Mouse (Mus musculus) embryonic stem cell, embryonic (primary cell): ENCODE measurements around the gene Slit3.

Source experiments
- CTCF ChIA-PET, 4 experiments: fragments of 300-600 bp in 2 of 4; fragments of 350-600 bp in 2 of 4; sonication (Branson Sonifier 250); formaldehyde crosslinking; loops; one replicate each; lab custom pipeline; 2022; ENCODE audit warnings: inconsistent platforms in 2 of 4; lab: Charles Lee
- POLR2A ChIA-PET, 4 experiments: fragments of 300-600 bp in 2 of 4; fragments of 350-600 bp in 2 of 4; sonication (Branson Sonifier 250); formaldehyde crosslinking; loops; one replicate each; lab custom pipeline; 2022; ENCODE audit warnings: antibody characterized with exemption in 4 of 4, inconsistent platforms in 1 of 4; lab: Charles Lee

Slit3 gene

DNA sequence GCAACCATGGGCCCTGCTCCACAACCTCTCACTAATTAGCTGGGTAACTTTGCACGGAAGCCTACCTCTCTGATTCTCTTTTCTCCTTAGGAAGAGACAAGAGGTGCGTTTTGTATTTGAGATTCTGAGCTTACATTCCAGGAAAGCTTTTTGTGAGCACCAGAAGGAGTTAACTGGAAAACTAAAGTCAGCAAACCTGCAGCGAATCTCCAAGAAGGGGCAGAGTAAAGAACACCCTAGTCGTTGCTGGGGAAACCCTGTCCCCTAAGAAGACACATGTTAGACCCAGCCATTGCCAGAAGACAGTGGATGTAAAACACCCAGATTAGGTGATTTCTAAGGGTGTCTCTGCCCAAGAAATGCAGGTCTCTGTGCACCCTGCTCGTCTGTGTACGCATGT, 2.3 kb upstream of the Slit3 start:
- POLR2A ChIA-PET, result interaction anchor here in 2 of 4 experiments (1.4 to 1.5 kb wide), 2 partner anchors 249 to 289 kb away, joined by 3 to 4 read pairs; no protein-coding TSS in a partner anchor

DNA sequence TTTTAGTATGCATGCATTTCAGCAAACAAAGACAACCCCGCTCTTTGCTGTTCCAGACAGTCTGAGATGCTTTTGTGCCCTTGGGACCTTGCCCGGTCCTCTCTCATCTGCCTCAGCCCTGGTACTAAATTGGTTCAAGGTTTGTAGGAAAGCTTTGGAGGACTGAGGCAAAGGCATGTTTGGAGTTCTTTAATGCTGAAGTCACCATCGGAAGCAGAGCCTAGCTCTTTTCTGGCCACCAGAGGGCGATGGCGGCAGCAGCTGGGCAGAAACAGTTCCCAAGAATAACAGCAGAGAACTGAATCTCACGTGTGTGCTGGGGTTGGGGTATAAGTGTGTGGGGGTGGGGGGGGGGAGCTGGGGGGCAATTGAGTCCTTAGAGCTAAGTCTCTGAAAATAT, 1.7 kb upstream of the Slit3 start:
- POLR2A ChIA-PET, result interaction anchor here in 2 of 4 experiments (0.6 to 1.5 kb wide), 5 partner anchors 9 to 493 kb away, joined by 3 to 5 read pairs (median 3); no protein-coding TSS in a partner anchor

More for the DNA sequence above, 2.3 kb upstream of the Slit3 start:
- CTCF ChIA-PET, result interaction anchor here (0.6 to 2.5 kb wide), 28 partner anchors 8 to 1414 kb away, joined by 3 to 15 read pairs (median 4); no protein-coding TSS in a partner anchor

DNA sequence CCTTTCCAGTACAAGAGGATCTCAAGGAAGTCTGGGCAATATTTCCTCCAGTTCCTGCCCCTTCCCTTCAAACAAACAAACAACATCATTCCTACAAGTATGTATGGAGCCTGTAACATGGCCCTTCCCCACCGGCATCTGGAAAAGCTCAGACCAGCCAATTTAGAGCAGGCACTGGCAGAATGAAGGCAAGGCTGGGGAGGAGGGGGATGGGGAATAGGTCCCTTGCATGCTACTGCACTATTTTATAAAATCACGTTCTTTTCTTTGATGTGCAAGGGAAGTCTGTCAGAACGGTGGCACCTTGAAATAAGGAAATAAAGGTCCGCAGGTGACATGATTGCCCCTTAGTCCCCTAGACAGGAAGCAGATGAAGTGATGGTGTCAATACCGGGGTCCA, 948 bp upstream of the Slit3 start:
- ChIA-PET POLR2A (interaction anchor here in 2 of 4 experiments (0.6 to 1.7 kb wide), 9 partner anchors 9 to 492 kb away, joined by 3 to 10 read pairs (median 3); no protein-coding TSS in a partner anchor), CTCF (interaction anchor here (0.5 to 2.5 kb wide), 26 partner anchors 9 to 1412 kb away, joined by 3 to 15 read pairs (median 3); no protein-coding TSS in a partner anchor)

More for the DNA sequence above, 1.7 kb upstream of the Slit3 start:
- CTCF ChIA-PET, result interaction anchor here (0.6 to 2.5 kb wide), 43 partner anchors 9 to 1413 kb away, joined by 3 to 16 read pairs (median 4); no protein-coding TSS in a partner anchor

DNA sequence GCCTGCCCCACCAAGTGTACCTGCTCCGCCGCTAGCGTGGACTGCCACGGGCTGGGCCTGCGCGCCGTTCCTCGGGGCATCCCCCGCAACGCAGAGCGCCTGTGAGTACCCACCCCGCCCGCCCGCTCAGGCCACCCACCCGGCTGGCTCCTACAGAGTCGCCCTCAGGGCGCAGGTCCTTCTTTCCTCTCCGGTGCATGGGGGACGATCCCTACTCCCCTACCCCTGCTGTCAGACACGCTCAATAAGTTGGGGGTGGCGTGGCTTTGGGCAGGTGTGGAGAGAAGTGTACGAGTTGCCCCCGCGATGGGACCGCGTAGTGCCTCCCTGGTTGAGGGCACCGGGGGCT, 561 bp downstream of the Slit3 start:
- ChIA-PET CTCF (interaction anchor here in 2 of 4 experiments (0.6 to 1.3 kb wide), 4 partner anchors 21 to 1194 kb away, joined by 3 to 6 read pairs (median 6); no protein-coding TSS in a partner anchor), POLR2A (interaction anchor here in 3 of 4 experiments (0.7 to 1.7 kb wide), 10 partner anchors 12 to 320 kb away, joined by 3 to 10 read pairs (median 5); no protein-coding TSS in a partner anchor)

DNA sequence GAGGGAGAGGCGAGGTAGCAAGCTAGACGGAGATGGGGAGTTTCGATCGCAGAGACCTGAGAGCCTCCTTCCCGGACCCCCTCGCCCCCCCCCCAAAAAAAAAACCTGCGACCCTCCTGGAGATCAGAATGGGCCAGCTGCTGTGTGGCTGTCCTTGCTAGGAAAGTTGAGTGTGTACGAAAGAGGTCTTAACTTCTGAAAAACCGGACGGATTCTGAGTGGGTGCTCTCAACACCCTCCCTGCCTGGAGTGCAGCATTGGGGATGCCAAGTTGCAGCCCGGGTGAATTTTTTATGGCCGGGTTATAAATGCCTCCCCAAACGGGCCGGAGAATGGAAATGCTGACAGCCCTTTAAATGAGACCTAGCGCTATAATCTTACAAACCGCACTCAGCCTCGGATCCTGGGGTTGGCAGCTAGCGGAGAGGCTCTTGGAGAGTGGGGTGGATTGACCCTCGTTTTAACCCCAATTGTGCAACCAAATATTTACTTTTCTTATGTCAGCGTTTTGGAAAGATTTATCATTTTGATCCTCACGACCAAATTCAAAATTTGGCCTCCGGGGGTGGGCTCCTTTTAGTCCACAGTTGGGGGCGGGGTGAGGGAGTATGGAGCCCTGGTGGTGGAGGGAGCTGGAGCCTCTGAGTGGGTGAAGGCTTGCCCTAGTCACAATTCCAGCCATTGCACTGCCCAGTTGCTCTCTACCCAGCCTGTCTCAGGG, 1.2 kb downstream of the Slit3 start:
- ChIA-PET POLR2A (interaction anchor here in 2 of 4 experiments (0.6 to 1.0 kb wide), 4 partner anchors 26 to 286 kb away, joined by 3 to 7 read pairs (median 4); no protein-coding TSS in a partner anchor), CTCF (interaction anchor here in 2 of 4 experiments (0.6 to 0.7 kb wide), 3 partner anchors 313 to 1195 kb away, joined by 3 to 6 read pairs (median 5); no protein-coding TSS in a partner anchor)

DNA sequence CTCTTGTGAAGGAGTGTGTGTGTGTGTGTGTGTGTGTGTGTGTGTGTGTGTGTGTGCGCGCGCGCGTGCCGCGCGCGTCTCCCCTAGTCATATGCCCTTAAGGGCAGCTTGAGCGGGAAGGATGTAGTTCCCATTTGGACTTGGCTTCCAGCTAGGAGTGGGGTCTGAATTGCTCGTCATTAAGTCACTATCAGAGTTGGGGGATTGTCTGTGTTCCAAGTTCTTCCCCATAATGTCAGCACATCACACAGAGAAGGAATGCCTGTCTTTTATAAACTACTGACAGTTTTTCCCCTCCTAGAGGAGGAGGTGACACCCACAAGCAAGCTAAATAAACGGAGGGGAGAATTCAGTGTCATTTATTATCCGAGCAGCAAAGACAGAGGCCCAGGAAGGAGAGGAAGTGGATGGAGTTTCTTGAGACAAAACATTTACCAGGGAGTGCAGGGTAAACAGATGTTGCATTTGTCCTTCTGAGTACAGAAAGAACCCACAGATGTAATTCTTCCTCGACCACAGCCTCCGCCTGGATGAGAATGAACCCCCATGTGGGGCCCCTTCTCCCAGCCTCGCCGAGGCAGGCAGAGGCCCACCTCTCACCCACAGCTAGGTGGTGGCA, 3.6 kb downstream of the Slit3 start:
- POLR2A ChIA-PET, result interaction anchor here in 2 of 4 experiments (0.7 to 1.6 kb wide), 3 partner anchors 8 to 236 kb away, joined by 3 to 6 read pairs (median 3); no protein-coding TSS in a partner anchor
- CTCF ChIA-PET, result interaction anchor here (0.5 to 1.0 kb wide), 7 partner anchors 55 to 1561 kb away, joined by 3 to 5 read pairs (median 3); no protein-coding TSS in a partner anchor

DNA sequence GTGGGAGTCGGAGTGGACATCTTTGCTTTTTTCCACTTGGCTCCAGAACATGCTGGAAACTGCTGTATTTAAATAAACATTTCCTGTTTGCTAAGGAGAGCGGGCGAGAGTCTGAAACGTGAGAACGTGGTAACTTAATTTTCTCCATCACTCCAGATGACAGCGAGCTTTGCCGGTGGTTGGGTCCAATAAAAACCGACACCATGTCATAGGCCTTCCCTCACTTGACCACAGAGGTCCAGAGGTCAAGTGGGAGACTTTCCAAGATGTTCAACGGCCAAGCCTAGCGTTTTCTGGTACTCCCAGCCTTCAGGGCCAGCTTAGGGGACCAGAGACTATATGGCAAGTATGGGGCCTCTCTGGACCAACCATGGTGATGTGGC, 4.1 kb downstream of the Slit3 start:
- ChIA-PET CTCF (interaction anchor here in 2 of 4 experiments (0.5 to 0.6 kb wide), 2 partner anchors 871 to 1561 kb away, joined by 3 to 5 read pairs; no protein-coding TSS in a partner anchor), POLR2A (interaction anchor here in 1 of 4 experiments (1.0 to 1.6 kb wide), 2 partner anchors 8 to 26 kb away, joined by 3 to 6 read pairs; no protein-coding TSS in a partner anchor)

DNA sequence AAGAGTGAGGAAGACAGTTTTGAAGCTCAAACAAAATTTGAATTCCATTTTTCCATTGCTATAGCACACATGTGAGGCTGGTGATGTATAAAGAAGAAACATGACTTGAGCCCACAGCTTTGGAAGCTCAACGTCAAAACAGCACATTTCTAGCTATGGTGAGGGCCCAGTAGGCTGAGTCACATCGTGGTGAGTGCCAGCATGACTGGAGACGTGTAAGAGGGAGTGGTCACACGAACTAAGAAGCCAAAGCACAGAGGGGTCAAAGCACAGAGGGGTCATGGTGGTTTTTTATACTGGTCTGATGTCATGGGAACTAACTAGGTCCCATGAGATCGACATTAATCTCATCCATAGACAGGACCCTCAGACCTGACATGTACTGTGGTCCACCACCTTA, 10.7 kb downstream of the Slit3 start:
- CTCF ChIA-PET, result no interaction called here
- POLR2A ChIA-PET, result interaction anchor here in 2 of 4 experiments (0.5 to 1.7 kb wide), 3 partner anchors 10 to 270 kb away, joined by 3 to 4 read pairs (median 3); no protein-coding TSS in a partner anchor

DNA sequence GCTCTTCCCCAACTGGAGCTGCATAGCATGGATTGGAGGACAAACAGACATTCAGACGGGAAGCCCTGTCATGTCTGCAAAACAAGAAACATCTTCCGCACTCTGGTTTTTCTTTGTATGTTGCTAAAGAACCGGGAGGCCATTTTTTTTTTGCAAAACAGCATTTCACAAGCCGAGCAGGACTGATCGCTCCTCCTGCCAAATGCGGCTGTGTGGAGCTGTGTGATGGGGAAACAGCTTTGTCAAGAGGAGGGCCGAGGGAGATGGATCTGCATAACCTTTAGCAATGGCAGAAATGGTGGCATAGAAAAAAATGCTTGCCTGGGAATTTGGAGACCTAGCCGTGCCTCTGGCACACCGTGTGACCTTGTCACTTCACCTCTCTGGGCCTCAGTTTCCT, 15.6 kb downstream of the Slit3 start:
- ChIA-PET POLR2A (interaction anchor here in 1 of 4 experiments (2.2 kb wide), 1 partner anchor 15 kb away, joined by 4 read pairs; no protein-coding TSS in a partner anchor), CTCF (interaction anchor here in 1 of 4 experiments (0.9 to 1.7 kb wide), 2 partner anchors 17 to 18 kb away, joined by 3 to 5 read pairs; no protein-coding TSS in a partner anchor)

DNA sequence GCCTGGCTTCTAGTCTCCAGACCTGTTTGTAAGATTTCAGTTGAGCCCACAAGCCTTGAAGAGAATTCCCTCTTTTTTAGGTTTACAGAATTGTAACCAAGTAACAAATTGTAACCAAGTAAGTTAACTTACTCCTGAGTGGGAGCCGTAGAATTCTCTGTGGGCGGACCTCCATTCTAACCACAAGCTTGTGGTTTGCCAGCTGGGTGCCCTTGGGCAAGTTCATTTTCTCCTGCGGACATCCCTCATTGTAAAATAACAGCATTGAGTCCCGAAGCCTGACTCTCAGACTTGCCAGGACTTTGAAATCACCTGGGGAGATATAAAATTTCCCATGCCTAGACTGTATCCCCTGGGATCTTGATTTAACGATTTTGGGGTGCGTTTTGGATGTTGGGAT, 19.1 kb downstream of the Slit3 start:
- POLR2A ChIA-PET, result no interaction called here
- CTCF ChIA-PET, result interaction anchor here in 1 of 4 experiments (1.3 kb wide), 1 partner anchor 19 kb away, joined by 3 read pairs; no protein-coding TSS in a partner anchor

DNA sequence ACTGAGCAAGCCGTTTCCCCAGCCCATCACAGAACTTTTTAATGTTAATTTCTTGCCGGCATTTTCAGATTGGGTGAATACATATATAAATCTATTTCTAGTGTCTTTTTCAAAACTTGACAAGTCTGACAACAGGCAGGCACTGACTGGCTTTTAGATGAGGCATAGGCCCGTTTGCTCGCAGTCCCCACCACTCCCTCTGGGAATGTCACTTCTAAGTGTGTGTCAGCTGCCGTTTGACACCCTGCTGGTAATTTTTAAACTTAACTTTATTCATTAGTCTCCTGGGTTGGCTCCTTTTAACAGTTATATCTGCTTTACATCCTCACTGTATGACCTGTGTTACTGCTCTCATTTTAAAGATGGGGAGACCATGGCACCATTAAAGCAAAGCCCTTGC, 21.2 kb downstream of the Slit3 start:
- ChIA-PET POLR2A (no interaction called here), CTCF (interaction anchor here in 1 of 4 experiments (1.0 kb wide), 1 partner anchor 21 kb away, joined by 3 read pairs; the partner anchor contains the start of gene Slit3)

DNA sequence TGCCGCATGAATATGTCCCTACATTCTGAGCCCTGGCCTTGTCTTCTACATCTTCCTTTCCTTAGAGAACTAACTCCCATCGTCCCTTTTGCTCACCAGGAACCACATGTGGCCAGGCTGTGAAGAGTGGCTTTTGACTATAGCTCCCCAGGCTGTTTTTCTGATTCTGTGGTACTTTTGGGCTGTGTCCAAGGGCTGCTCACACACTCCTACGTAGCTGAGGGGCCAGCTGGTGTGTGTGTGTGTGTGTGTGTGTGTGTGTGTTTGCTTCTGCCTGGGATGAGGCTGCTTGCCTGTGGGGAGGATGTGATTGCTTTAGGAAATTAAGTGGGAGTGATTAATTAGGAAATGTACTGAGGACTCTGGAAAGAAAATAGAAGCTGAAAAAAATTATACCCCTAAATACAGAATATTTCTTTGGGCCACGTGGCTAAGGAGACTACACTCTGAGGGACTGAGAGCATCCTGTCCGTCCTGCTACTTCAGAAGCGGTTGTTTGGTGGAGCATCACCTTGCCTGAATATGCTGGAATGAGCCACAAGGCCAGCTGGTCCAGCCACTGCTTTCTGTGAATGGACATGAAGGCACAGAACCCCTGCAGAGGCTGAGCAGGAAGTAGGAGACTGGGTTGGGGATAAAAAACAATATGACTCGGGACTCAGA, 21.8 kb downstream of the Slit3 start:
- CTCF ChIA-PET, result interaction anchor here in 2 of 4 experiments (0.6 to 1.0 kb wide), 3 partner anchors 22 to 552 kb away, joined by 3 read pairs; partner anchors contain the start of gene Slit3 (in 1 of the 2)
- POLR2A ChIA-PET, result no interaction called here

DNA sequence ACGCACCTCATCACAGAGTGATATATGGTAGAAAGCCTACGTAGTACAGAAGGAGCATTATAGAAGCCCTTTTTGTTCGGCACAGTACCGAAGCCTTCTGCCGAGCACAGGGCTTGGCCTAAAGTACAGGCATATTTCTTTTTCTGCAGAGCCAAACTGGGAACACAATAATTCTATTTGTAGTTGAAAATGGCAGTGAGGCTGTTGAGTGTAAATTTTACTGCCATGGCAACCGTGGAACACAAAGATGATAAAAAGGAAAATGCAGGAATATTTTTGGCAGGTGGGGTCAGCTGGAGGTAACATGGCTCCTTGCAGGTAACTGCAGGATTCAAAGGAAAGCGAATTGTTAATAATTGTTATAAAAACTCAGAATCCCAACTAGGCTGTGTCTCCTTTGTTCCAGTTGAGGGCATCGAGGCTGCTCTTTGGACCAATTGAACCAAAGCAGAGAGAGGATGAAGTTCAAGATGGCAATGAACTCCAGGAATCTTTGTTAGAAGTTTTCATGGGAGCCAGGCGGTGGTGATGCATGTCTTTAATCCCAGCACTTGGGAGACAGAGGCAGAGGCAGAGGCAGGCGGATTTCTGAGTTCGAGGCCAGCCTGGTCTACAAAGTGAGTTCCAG, 26.9 kb downstream of the Slit3 start:
- POLR2A ChIA-PET, result interaction anchor here in 1 of 4 experiments (0.6 kb wide), 1 partner anchor 26 kb away, joined by 7 read pairs; no protein-coding TSS in a partner anchor
- CTCF ChIA-PET, result no interaction called here

DNA sequence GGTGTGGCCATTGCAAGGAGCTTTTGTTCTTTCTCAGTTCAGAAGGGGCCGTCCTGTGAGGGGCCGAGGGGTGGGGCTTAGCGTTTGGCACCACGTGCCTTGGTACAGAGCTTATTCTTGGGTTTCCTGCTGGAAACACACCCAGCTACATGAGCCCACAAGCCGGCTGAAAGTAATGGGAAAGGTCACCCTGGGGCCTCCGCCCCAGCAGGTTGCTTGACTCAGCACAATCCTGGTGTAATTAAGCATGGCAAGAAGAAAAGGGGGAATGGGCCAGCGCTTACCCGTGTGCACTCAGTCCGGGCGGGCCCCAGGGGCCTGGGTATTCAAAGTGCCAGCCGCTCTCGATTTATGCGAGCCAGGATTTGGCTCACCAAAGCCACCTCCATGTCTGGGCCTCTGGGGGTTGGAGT, 30.5 kb downstream of the Slit3 start:
- POLR2A ChIA-PET, result interaction anchor here (0.6 to 2.1 kb wide), 15 partner anchors 9 to 144 kb away, joined by 3 to 10 read pairs (median 4); partner anchors contain the start of gene Slit3 (in 3 of the 4)
- CTCF ChIA-PET, result interaction anchor here (0.7 to 1.6 kb wide), 7 partner anchors 31 to 795 kb away, joined by 3 to 6 read pairs (median 3); partner anchors contain the start of gene Slit3 (in 1 of the 4)

DNA sequence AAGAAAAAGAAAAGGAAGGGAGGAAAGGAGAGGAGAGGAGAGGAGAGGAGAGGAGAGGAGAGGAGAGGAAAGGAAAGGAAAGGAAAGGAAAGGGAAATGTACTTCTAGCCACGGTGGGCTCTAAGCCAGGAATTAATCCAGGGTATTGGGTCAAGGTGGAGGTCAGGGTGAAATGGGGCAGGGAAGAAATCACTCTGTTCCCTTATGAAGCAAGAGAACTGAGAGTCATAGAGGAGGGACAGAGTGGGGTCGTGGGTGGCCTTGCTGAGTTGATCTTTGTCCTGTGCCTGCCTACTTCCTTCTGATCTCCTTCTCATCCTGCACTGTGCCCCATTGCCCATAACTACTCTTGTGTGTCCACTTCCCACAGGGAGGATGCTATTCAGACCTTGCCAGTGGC, 31.9 kb downstream of the Slit3 start:
- CTCF ChIA-PET, result interaction anchor here in 1 of 4 experiments (1.2 kb wide), 1 partner anchor 32 kb away, joined by 3 read pairs; the partner anchor contains the start of gene Slit3
- POLR2A ChIA-PET, result interaction anchor here in 1 of 4 experiments (1.4 kb wide), 1 partner anchor 75 kb away, joined by 3 read pairs; no protein-coding TSS in a partner anchor

DNA sequence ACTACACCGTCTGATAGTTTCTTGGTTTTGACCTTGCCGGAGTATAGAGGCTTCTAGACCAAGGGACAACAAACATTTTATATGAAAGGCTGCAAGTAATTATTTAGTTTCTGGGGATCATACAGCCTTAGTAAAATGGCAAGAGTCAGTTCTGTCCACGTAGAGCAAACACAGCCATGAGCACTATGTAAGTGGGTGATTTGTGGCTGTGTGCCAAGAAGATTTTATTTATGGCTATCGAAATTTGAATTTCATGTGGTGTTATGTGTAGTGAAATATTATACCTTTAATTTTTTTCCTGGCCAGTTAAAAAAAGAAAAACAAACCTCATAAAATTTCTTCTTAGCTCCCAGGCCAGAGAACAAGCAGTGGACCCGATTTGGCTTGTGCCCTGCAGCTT, 33.4 kb downstream of the Slit3 start:
- POLR2A ChIA-PET, result no interaction called here
- CTCF ChIA-PET, result no interaction called here

DNA sequence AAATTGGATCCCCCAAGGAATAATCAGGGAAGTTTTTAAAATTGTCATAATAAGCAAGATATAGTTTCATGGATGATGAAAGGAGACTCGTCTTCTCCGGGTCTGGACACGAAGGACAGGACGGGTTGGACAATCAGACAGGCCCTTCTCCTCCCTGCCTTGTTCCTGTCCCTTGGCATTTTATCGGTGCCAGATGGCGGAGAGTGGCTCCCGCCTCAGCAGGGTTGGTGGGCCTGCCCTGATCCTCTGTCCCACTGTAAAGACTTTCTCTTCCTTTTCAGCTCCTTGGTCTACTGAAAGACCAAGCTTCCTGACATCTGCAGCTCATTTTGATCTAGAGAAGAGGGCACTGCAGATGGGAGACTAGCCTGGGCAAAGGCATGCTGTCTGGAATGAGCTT, 34.3 kb downstream of the Slit3 start:
- ChIA-PET POLR2A (interaction anchor here in 1 of 4 experiments (0.6 kb wide), 1 partner anchor 42 kb away, joined by 3 read pairs; no protein-coding TSS in a partner anchor), CTCF (no interaction called here)
